Mouse (Mus musculus) spleen, postnatal 4 days (tissue): ENCODE results near the gene Cntn5.

ENCODE experiments used
- DNase-seq, 2 experiments: peaks; one replicate each; pipeline ENCODE4 v3.0.0; 2022; ENCODE audit warnings: low spot score in 2 of 2

Cntn5 gene

DNA sequence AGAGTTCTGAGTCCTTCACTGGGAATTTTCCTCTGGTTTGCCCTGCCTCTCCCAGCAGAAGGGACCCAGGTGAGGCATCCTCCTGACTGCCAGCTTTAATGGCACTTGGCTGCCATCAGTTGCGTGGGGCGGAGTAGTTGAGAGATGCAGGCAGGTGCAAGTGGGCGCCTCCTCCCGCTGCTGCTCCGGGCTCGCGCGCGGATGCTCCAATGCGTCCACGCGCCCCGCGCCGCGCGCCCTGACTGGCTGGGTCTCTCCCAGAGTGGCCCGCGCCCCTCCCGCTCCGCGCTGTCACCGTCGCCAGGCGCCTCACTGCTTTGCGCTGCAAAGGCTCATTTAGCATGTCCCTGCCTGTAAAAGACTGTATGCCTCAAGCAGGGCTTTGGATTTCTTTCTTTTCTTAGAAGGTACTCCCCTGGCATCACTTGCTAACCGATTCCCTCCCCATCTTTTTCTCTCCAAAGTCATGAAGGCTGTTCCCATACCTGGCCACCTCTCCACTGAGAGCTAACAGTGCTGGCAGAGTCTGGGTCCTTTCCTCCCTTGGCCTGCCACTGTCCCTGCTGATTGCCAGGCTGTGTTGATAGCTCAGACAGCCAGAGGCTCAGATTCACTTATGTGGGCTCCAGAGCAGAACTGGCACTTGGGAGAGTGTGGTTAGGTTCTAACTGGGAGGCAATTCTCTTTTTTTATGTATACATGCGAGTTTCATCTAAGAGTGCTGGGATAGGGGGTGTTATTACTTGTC, at the start of gene Cntn5:
TSS of gene Cntn5 (minus strand) at position 160 of the 748 bp plus-strand sequence.
- no peak for DNase-seq

DNA sequence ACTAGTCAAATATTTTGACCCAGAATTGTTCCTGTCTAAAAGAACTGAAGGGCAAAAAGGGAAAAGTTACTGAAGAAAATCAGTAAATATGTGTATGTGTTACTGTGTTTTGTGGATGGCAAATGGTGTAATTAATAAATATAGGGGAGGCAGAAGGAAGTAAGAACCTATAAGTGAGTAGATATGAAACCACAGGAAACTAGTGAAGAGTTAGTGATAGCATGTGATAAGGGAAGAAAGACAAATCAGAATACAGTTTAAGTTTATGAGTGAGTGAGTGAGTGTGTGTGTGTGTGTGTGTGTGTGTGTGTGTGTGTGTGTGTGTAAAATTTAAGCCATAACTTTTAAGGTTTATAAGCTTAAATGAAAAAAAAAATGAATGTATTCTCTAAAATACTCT, 45.9 kb upstream of the Cntn5 start:
- DNase-seq, result no peak

DNA sequence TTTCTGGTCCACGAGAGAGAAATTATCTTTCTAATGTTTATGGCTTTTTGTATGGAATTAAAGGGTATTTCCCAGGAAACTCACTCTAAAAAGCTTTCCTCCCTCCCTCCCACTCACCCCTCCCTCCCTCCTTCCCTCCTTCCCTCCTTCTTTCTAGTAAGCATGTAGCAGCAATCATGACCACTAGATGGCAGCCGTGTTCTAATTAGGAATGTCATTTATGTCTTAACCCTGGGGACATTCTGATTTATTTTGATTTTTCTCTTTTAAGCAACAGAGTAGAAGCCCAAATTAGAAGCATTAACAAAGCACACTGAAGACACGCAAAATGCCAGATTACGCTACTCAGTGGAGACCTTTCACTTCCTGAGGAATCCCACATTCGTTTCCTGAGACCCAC, 5.0 kb upstream of the Cntn5 start:
- peak in 1 of 2 experiments; percentile 67 for DNase-seq

DNA sequence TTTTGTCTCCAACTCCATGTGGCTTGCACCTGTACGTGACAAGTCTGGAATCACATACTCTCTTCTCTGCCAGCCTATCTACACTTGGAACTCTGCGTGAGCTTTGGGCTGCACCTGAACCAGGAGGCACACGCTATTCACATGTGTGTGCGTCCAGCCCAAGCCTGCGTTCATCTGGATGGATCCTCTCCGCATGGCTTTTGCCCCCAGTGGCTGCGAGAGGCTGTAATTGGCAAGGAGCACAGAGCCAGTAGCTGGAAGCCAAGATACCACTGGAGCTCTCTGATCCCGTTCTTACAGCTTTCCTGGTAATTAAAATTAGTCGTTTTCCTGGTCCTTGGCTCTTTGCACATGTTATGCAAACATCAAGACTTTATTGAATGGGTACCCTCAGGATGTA, 1.1 kb upstream of the Cntn5 start:
- DNase-seq, result no peak

DNA sequence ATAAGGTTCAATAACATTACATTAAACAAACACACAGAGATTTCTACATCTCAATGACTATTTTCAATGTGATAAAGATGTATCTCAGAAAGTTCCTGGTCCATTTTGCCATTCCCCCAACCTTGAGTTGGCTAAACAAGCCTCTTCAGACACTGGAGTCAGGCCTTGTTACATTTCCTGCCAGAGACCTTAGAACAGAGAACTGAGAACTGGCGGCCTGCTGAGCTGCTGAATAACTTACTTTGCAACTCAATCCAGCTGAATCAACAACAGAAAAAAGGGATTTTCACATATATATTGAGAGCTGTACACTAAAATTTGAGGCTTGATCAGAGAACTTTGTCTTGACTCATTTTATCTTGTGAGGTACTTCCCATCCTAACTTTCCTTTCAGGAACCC, 24.8 kb downstream of the Cntn5 start:
- no peak for DNase-seq

- DNase-seq, result no peak
These were observed 30.7 kb downstream of the Cntn5 start for GRCm38 (mm10) chr9:10873881-10874280.

GRCm38 (mm10) chr9:10856204-10856892, 48.2 kb downstream of the Cntn5 start:
- DNase-seq, result no peak

GRCm38 (mm10) chr9:10816711-10817110, 87.9 kb downstream of the Cntn5 start:
- DNase-seq, result no peak

GRCm38 (mm10) chr9:10797158-10797557, 107.4 kb downstream of the Cntn5 start:
- no peak for DNase-seq

GRCm38 (mm10) chr9:10795102-10795501, 109.5 kb downstream of the Cntn5 start:
- DNase-seq, result no peak

GRCm38 (mm10) chr9:10731878-10732277, 172.7 kb downstream of the Cntn5 start:
- DNase-seq, result no peak

GRCm38 (mm10) chr9:10724191-10724590, 180.4 kb downstream of the Cntn5 start:
- no peak for DNase-seq

GRCm38 (mm10) chr9:10722121-10722520, 182.5 kb downstream of the Cntn5 start:
- DNase-seq, result no peak

GRCm38 (mm10) chr9:10718986-10719385, 185.6 kb downstream of the Cntn5 start:
- DNase-seq, result no peak

DNA sequence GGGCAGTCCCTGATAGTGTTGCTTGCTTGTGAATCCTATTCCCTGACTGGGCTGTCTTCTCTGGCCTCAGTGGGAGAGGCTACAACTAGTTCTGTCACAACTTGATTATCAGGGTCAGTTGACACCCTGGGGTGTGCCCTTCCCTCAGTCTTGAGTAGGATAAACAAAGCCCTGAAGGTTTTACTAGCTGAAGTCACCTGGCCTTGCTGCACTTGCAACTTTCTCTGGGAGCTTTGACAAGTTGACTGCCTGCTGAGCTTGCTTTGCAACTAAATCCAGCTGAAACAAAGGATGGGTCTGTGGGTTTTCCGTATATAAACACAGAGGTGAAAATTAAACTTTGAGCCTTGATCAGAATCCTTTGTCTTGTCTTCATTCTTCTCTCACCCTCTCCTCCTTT, 190.9 kb downstream of the Cntn5 start:
- no peak for DNase-seq

DNA sequence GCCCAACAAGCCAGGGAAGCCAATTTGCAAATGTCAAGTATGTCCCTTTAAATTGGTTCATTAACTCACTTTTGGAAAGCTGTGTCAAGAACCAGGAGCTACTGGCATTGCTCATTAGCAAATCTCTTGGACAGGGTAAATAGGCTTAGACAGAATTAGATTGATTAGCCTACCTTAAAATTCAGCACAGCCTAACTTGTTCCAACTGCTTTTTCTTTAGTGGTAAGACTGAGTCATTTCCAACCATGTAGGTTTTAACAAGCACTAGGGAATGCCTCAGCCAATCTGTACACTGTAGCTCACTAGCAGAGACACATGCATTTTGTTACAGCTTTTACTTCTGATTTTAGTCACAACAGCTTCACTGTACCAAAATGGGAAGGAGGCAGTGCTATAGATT, 222.9 kb downstream of the Cntn5 start:
- DNase-seq, result no peak

DNA sequence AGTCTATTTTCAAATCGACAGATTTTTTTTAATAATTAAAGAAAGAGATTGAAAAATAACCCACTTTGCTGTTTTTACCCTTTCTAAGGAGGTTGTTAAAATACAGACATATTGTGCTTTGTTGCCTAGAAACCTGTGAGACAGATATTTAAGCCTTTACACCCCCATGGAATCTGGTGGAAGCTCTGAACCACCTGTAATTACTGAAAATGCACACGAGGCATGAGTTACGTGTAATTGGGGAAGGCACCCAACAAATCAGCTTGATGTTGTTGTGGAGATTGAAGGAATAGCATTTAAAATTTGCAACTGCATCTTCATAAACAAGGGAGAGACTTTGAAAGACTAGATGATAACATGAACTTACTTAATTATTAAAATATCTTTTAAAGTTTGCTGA, 223.4 kb downstream of the Cntn5 start:
- DNase-seq, result no peak

DNA sequence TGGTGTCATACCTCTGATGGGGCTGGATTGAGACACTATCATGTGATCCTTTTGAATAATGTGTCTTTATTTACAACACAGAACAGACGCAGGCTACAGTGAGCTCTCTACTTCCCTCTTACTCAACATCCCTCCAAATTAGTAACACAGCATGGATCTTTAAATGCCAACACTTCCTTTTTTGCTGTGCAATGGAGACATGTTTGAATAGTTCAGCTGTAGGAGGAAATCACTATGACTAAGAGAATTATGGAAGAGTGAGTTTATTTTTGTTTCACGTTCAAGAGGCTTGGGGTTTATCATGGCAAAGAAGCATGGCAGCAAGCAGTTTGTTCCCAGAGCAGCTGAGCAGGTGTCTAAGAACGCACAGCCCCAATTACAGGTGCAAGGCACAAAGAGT, 235.9 kb downstream of the Cntn5 start:
- no peak for DNase-seq

DNA sequence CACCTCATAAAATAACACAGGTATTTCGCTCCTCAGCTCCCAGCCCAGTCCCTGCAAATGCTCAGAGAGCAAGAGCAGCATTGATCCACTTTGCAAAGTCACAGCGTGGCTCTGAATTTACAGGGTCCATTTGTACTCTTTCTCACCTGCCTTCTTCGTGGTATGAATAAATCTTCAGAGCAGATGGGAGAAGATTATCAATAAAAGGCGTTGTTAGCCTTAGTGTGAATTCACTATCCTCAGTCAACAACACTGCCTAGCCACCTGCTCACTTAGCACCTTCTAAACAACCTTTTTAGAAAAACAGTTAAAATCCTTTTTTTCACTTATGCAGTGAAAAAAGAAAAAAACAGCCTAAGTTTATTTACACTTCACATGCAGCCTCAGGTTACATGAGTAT, 237.1 kb downstream of the Cntn5 start:
- DNase-seq, result no peak

DNA sequence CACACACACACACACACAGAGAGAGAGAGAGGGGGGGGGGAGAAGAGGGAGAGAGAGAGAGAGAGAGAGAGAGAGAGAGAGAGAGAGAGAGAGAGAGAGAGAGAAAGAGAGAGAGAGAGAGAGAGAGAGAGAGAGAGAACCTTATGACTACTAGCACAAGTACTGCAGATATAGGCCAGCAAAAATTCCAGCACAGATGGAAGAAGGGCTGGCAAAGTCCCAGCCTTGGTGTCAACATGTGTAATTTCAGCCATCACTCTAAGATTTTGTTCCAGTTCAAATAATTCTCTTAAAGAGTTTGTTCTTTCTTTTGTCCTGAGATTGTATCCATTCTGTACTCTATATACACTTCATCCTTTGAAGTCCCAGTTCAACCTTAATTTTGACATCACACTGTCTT, 238.8 kb downstream of the Cntn5 start:
- no peak for DNase-seq

DNA sequence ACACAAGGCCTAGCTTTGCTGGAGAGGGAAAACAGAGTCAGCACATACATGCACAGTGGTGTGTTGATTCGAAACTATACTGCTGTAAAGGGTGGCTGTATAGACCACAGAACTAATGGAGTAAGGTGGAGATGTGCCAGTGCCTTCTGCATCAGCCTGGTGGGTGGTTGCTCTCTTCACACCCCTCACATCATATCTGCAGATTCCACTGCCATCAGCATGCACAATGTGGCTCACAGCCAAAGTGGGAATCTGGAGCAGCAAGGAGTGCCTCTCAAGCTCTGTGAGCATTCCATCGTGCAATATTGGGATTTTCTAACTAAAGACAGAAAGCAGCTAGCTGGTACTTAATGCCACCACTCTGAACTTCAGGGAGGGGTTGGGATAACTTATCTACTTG, 241.5 kb downstream of the Cntn5 start:
- no peak for DNase-seq

- no peak for DNase-seq
These were observed 245.1 kb downstream of the Cntn5 start for GRCm38 (mm10) chr9:10659478-10659877.

GRCm38 (mm10) chr9:10658086-10658485, 246.5 kb downstream of the Cntn5 start:
- no peak for DNase-seq
